Mouse (Mus musculus) liver, embryonic 11.5 days (tissue): ENCODE data around the gene Clec2g. TPM values are rescaled to one million over a fixed set of nuclear protein-coding genes. Genes with fewer than 3 reads are reported as not detected.
A peak's percentile ranks its signal among the peaks of the same experiment; 100 is the strongest.
"Not testable (repeated sequence)": the region's sequence is repeated elsewhere in the genome, so short reads cannot be mapped to it uniquely, and the experiment has no call there.

Source experiments
- ATAC-seq: fragments of 200-750 bp; cut with Nextera tagmentation; replicated peaks from 2 replicates; pipeline ENCODE4 v1.8.0; 2017; ENCODE audit warnings: moderate number of reproducible peaks, mild to moderate bottlenecking, moderate TSS enrichment, moderate library complexity; ENCODE audit not compliant: low FRiP score
- DNase-seq: peaks from one replicate; pipeline ENCODE4 v3.0.0-alpha.2; 2017; ENCODE audit warnings: low spot score
- H3K27ac ChIP-seq: fragments of 300-500 bp; sonication (generic); 2 replicates; pipeline ENCODE4 v1.5.1; 2014; ENCODE audit warnings: mild to moderate bottlenecking, low read depth, low read length, control low read depth
- H3K27me3 ChIP-seq: fragments of 300-500 bp; sonication (generic); replicated peaks from 2 replicates; pipeline ENCODE4 v1.6.1; 2014; ENCODE audit warnings: low read length, mixed read lengths; ENCODE audit not compliant: control insufficient read depth, insufficient read depth
- H3K36me3 ChIP-seq: fragments of 300-500 bp; sonication (generic); 2 replicates; pipeline ENCODE4 v1.6.1; 2014; ENCODE audit warnings: mild to moderate bottlenecking, low read length, moderate library complexity, mixed read lengths; ENCODE audit not compliant: control insufficient read depth, insufficient read depth
- H3K4me1 ChIP-seq: fragments of 300-500 bp; sonication (generic); replicated peaks from 2 replicates; pipeline ENCODE4 v1.6.1; 2014; ENCODE audit warnings: low read length, mixed read lengths; ENCODE audit not compliant: control insufficient read depth, insufficient read depth
- H3K4me2 ChIP-seq: fragments of 300-500 bp; sonication (generic); 2 replicates; pipeline ENCODE4 v1.6.1; 2014; ENCODE audit warnings: mild to moderate bottlenecking, control low read depth, moderate library complexity
- H3K4me3 ChIP-seq: fragments of 300-500 bp; sonication (generic); 2 replicates; pipeline ENCODE4 v1.5.1; 2014; ENCODE audit warnings: low read depth, low read length, control low read depth
- H3K9ac ChIP-seq: fragments of 300-500 bp; sonication (generic); 2 replicates; pipeline ENCODE4 v1.6.1; 2014; ENCODE audit warnings: low read depth, low read length, control low read depth
- H3K9me3 ChIP-seq: fragments of 300-500 bp; sonication (generic); 2 replicates; pipeline ENCODE4 v1.6.1; 2016; ENCODE audit warnings: low read length, inconsistent platforms, mixed read lengths; ENCODE audit not compliant: control insufficient read depth
- WGBS: fragments of 180-500 bp; shearing (Covaris S2); extraction: QIAGEN DNeasy Blood & Tissue Kit; methylation state at CpG from one replicate; pipeline ENCODE4 v1.1.7; 2014; 5-methylcytosine and 5-hydroxymethylcytosine counted together
- polyA plus RNA-seq: library from polyadenylated mRNA; unstranded; fragments of >200 nt; fragmentation: Nextera tagmentation; extraction: Ambion mirVana; gene quantifications from 2 replicates; pipeline ENCODE4 v1.2.1, GENCODE M21; 2014

Gene Clec2g
- polyA plus RNA-seq, 1 experiment from 2014 or later: not detected

DNA sequence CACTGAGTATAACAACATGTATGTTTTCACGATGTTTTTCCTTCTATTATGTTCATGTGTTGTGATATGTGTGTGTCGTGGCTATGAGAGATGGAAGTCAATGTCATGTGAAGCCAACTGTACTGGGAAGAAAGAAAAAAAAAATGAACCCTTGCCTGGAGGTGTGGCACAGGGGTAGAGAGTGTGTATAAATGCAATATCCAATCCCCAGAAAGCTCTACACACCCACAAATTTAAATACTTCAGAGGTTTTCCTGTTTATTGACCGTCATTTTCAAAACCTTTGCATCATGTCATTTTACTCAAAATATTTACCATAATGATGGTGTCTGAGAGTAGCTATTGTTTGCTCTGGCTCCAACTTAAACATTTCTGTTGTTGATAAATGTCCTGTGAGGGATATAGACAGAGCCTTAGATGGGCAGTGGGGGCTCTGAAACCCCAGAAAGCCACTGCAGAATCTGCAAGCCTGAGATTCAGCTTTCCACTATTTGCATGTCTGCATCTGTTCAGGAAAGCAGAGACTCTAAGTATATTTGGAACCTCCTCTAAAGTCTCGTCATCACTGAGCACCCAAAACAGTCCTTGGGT lies 47.9 kb downstream of the Clec2g start:
- WGBS: 79% methylated on average over 4 of the region's 4 CpGs
- not testable (repeated sequence) for DNase-seq

DNA sequence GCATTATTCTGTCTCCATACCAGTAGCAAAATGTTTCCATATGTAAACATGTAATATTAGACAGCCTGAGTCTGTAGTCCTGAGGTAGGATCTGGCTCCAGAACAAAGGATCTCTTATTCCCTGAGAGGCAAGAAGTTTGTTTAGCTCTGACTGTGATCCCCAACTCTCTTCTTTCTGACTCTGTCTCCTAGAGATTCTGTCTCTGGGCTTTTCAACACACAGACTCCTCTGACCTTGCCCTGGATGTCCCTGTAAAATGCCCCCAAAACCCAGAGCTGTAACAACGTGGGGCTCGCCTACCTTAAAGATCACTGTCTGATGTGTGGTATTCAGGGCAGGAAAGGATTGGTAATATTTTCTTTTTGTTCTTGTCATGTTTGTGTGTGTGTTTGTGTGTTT lies 58.2 kb downstream of the Clec2g start:
- DNase-seq (no peak), ATAC-seq (no peak)
- no peaks in the 10 kb centered on the region for H3K9me3 ChIP-seq
- no peaks in the 10 kb centered on the region for H3K36me3 ChIP-seq
- no peak overlapping the region for H3K27ac ChIP-seq
- H3K4me3 ChIP-seq: no peak overlapping the region
- no peak overlapping the region for H3K4me2 ChIP-seq
- H3K27me3 ChIP-seq: no peaks in the 10 kb centered on the region
- H3K4me1 ChIP-seq: no peaks in the 10 kb centered on the region; the same call in 1 of the 2 replicates
- WGBS: 68% methylated on average over 2 of the region's 2 CpGs
- no peak overlapping the region for H3K9ac ChIP-seq

More for the DNA sequence above, 47.9 kb downstream of the Clec2g start:
- H3K36me3 ChIP-seq, H3K4me3 ChIP-seq, ATAC-seq, H3K4me2 ChIP-seq, H3K4me1 ChIP-seq, H3K9me3 ChIP-seq, H3K27me3 ChIP-seq, H3K9ac ChIP-seq, H3K27ac ChIP-seq: not testable (repeated sequence)

DNA sequence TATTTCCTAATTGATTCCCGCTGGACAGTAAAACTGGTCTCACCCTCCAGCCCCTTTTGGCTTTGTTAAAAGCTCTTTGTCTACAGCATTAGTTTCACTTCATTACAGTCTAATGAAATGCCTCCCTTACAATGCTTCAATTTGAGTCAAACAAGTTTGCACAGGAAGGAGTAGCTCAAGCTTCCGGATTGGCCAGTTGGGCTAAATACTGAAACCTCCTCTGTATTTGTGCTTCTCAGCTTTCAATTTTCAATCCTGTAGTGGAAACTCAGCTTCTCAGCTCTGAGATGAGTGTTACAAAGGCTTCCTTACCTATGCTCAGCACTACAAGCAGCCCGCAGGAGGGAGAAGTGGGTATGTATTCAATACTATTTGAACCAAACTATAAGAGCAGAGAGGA lies 58.6 kb downstream of the Clec2g start:
- no peak overlapping the region for H3K27ac ChIP-seq
- WGBS: 77% methylated on average over 3 of the region's 3 CpGs
- ATAC-seq: no peak
- H3K4me3 ChIP-seq: no peak overlapping the region
- H3K27me3 ChIP-seq: no peaks in the 10 kb centered on the region
- no peak for DNase-seq
- no peaks in the 10 kb centered on the region for H3K9me3 ChIP-seq
- H3K4me1 ChIP-seq: no peaks in the 10 kb centered on the region; the same call in 1 of the 2 replicates
- no peak overlapping the region for H3K4me2 ChIP-seq
- no peaks in the 10 kb centered on the region for H3K36me3 ChIP-seq
- no peak overlapping the region for H3K9ac ChIP-seq

DNA sequence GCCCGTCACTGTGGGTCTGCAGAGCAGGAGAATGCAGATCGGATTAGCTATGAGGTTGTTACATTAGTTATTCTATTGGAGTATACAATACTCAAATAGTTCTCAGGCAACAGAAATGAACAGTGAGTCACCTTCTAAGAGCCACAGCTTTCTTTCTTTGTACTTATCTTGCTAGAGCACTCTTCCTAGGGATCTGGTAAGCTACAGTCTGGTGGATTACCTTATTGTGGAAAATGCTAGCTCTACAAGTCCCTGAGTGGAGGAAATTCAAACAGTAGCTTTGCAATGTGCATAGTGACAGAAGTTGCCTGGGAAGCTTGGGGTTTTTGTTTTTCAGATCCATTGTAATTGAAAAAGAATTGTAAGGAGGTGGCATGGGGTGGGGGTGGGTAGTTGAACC lies 59.0 kb downstream of the Clec2g start:
- Histone ChIP-seq H3K4me1 (no peaks in the 10 kb centered on the region; the same call in 1 of the 2 replicates), H3K4me2 (no peak overlapping the region), H3K27me3 (no peaks in the 10 kb centered on the region), H3K9me3 (no peaks in the 10 kb centered on the region), H3K36me3 (no peaks in the 10 kb centered on the region), H3K9ac (no peak overlapping the region), H3K27ac (no peak overlapping the region), H3K4me3 (no peak overlapping the region)
- DNase-seq (no peak), ATAC-seq (no peak)
- 77% methylated on average over 2 of the region's 2 CpGs for WGBS

DNA sequence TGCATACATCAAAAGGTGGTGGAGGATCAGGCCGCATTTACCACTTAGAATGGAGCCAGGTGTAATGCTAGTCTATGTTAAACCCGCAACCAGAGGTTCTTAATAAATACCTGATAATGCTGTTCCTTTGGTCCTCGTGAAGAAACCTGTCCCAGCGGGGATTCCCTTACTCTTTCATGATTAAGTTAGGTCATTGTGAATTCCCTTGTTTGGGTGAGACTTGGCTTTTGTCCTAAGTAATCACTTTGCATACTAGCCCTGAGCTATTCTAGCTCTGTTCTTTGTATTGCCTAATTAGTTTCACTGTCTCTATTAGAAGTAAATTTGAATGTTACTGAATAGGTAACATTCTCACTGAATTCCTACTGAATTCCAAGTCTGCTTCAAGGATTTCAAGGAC lies 60.2 kb downstream of the Clec2g start:
- no peak for ATAC-seq
- Histone ChIP-seq H3K4me3 (no peak overlapping the region), H3K27me3 (no peaks in the 10 kb centered on the region), H3K4me1 (no peaks in the 10 kb centered on the region; the same call in 1 of the 2 replicates), H3K4me2 (no peak overlapping the region), H3K27ac (no peak overlapping the region), H3K9me3 (no peaks in the 10 kb centered on the region), H3K9ac (no peak overlapping the region), H3K36me3 (no peaks in the 10 kb centered on the region)
- no peak for DNase-seq
- 80% methylated on average over 4 of the region's 4 CpGs for WGBS

DNA sequence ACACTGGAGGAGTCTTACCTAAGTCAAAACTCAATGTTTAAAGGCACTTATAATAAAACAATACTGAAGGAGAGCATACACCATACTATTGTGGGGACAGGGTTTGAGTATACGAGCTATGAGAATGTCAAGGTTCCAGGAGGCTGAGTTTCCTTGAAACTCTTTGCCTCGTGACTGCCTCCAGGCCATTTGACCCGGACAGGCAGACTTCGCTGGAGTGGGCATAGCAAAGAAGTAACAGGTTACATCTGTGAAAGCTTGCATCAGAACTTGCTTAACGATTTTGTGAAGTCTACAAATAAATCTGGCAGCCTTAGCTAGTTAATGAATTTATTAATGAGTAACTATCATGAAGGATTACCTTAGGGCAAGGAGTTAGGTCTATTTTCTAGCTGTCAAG lies 60.6 kb downstream of the Clec2g start:
- ATAC-seq: no peak
- no peaks in the 10 kb centered on the region for H3K9me3 ChIP-seq
- no peak overlapping the region for H3K4me3 ChIP-seq
- H3K36me3 ChIP-seq: no peaks in the 10 kb centered on the region
- no peak overlapping the region for H3K4me2 ChIP-seq
- no peaks in the 10 kb centered on the region; the same call in 1 of the 2 replicates for H3K4me1 ChIP-seq
- 81% methylated on average over 5 of the region's 5 CpGs for WGBS
- H3K27ac ChIP-seq: no peak overlapping the region
- H3K27me3 ChIP-seq: no peaks in the 10 kb centered on the region
- DNase-seq: no peak
- H3K9ac ChIP-seq: no peak overlapping the region

DNA sequence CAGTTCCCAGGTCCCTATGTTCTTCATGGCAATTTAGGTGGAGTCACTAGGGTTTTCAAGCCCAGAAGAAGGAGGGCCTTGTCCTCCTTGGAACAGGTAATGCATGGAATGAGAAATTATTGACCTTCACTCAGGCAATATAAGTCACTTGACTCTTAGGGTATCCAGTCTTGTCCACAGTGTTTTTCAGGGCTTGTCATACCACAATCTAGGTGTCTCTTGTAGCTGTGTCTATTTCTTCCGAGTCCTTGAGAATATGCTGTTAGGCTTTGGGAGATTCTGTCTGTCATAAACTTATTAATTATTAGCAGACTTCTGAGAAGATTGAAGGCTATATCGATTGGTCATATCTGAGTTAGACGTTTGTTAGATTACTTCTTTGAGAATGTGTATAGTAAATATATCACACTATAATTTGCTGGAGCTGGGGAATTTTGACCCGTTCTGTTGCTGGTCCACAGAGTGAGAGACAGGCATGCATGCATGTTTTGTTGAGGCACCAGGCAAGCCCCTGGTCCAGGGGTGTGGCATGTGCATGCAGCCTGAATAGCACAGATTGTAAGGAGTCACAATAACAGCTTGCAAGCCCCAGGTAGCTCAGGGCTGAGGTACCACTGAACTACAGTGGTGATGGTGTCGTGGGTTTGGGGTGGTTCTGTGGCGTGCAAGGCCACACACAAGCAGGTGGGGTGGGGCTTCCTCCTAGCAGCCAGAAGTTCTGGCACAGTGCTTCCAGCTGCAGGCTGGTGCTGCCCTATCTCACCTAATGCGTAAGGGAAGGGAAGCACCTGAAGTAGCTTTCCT lies 61.3 kb downstream of the Clec2g start:
- H3K36me3 ChIP-seq: no peaks in the 10 kb centered on the region
- H3K4me3 ChIP-seq: no peak overlapping the region
- no peak overlapping the region for H3K9ac ChIP-seq
- no peaks in the 10 kb centered on the region for H3K27me3 ChIP-seq
- peak; percentile 32; the same call in 1 of the 2 replicates for ATAC-seq
- H3K27ac ChIP-seq: no peak overlapping the region
- no peaks in the 10 kb centered on the region; the same call in 1 of the 2 replicates for H3K4me1 ChIP-seq
- H3K9me3 ChIP-seq: no peaks in the 10 kb centered on the region
- 79% methylated on average over 7 of the region's 7 CpGs for WGBS
- DNase-seq: no peak
- no peak overlapping the region for H3K4me2 ChIP-seq

DNA sequence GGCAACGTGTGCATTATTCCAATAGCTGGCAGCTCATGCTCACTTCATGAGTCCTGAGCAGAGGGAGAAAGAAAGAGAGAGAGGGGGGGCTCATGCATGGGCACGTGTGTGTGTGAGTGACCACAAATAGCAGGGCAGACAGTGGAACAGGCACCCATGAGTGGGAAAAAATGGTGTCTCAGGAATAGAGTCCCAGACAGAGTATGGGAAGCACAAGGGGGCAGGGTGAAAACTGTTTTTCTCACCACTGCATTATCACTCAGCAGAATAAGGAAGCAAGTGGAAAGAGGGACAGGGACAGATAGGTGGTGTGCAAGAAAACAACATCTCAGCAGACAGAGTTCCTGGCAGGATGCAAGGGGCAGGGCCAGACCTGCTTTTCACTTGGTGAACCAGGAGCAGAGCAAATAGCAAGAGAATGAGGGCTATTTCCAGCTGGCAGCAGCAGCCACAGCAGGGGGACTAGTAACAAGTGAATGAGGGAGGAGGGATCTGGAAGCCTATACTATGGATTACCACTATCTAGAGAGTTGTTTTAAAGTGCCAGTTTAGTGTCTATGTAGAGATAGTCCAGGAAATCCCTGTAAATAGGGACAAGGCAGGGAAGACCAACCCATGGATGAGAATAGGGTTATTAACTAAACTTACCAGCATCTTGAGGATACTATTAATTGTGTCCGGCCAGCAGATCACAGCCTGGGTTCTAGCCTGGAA lies 62.0 kb downstream of the Clec2g start:
- H3K9ac ChIP-seq: no peak overlapping the region
- no peaks in the 10 kb centered on the region for H3K36me3 ChIP-seq
- DNase-seq (no peak), ATAC-seq (peak; percentile 51)
- no peaks in the 10 kb centered on the region for H3K9me3 ChIP-seq
- no peak overlapping the region for H3K27ac ChIP-seq
- no peaks in the 10 kb centered on the region for H3K27me3 ChIP-seq
- no peak overlapping the region for H3K4me3 ChIP-seq
- WGBS: 64% methylated on average over 3 of the region's 3 CpGs
- H3K4me1 ChIP-seq: no peaks in the 10 kb centered on the region; the same call in 1 of the 2 replicates
- peak overlapping the region; percentile 35 for H3K4me2 ChIP-seq
